Mouse (Mus musculus) embryonic fibroblast, embryonic 13.5 days (primary cell): ENCODE data around the gene Rgmb.

Source experiments
- CTCF ChIP-seq: IDR thresholded peaks from 2 replicates; pipeline ENCODE4 v1.5.1; 2011; ENCODE audit warnings: mild to moderate bottlenecking, control low read depth, low read length, moderate library complexity, borderline replicate concordance; ENCODE audit not compliant: insufficient read depth
- POLR2A ChIP-seq: IDR thresholded peaks from 2 replicates; pipeline ENCODE4 v1.6.1; 2011; ENCODE audit warnings: low read depth, mild to moderate bottlenecking, control low read depth, low read length, moderate library complexity

GRCm38 (mm10) chr17:15818372-15818771, 12.5 kb downstream of the Rgmb start:
- TF ChIP-seq CTCF (no peak), POLR2A (no peak)
